Mouse (Mus musculus) thymus, adult 2 months (tissue): Measurements from ENCODE around the gene Fgf5. TPM values are rescaled to one million over a fixed set of nuclear protein-coding genes. Genes with fewer than 3 reads are reported as not detected.

Experiments used
- DNase-seq: peaks from one replicate; pipeline ENCODE4 v3.0.0; 2021
- H3K27ac ChIP-seq: fragments of 200-500 bp; 2 replicates; pipeline ENCODE4 v1.5.1; 2012; ENCODE audit warnings: low read length, control low read depth; ENCODE audit not compliant: control insufficient read depth, insufficient read depth
- H3K27me3 ChIP-seq: fragments of 200-500 bp; 2 replicates; pipeline ENCODE4 v1.6.1; 2012; ENCODE audit warnings: mild to moderate bottlenecking, low read length, moderate library complexity, mixed read lengths; ENCODE audit not compliant: control insufficient read depth, insufficient read depth
- H3K36me3 ChIP-seq: fragments of 200-500 bp; 2 replicates; pipeline ENCODE4 v1.6.1; 2012; ENCODE audit warnings: mild to moderate bottlenecking, low read length, moderate library complexity; ENCODE audit not compliant: control insufficient read depth, insufficient read depth
- H3K4me1 ChIP-seq: fragments of 200-500 bp; replicated peaks from 2 replicates; pipeline ENCODE4 v1.6.1; 2012; ENCODE audit warnings: low read length; ENCODE audit not compliant: control insufficient read depth, insufficient read depth
- H3K4me3 ChIP-seq: fragments of 200-500 bp; 2 replicates; pipeline ENCODE4 v1.5.1; 2012; ENCODE audit warnings: mild to moderate bottlenecking, low read length, control low read depth, moderate library complexity; ENCODE audit not compliant: control insufficient read depth, insufficient read depth
- CTCF ChIP-seq: fragments of 200-500 bp; IDR thresholded peaks from 2 replicates; pipeline ENCODE4 v1.5.1; 2012; ENCODE audit warnings: mild to moderate bottlenecking, control low read depth, low read length, moderate library complexity, borderline replicate concordance; ENCODE audit not compliant: control insufficient read depth, poor library complexity, insufficient read depth; ENCODE audit errors: extremely low read depth
- POLR2A ChIP-seq: fragments of 200-500 bp; IDR thresholded peaks from 2 replicates; pipeline ENCODE4 v1.6.1; 2012; ENCODE audit warnings: mild to moderate bottlenecking, low read length, control low read depth, moderate library complexity; ENCODE audit not compliant: control insufficient read depth, poor library complexity, insufficient read depth; ENCODE audit errors: extremely low read depth
- WGBS: fragments of 180-500 bp; shearing (Covaris S2); methylation state at CpG from one replicate; pipeline ENCODE4 v1.1.7; 2018; 5-methylcytosine and 5-hydroxymethylcytosine counted together
- polyA plus RNA-seq: library from polyadenylated mRNA; depleted of rRNA; stranded (reverse); fragments of >200 nt; gene quantifications from 2 replicates; pipeline ENCODE4 v1.2.3, GENCODE M21; 2012; rRNA removed

Gene Fgf5
- polyA plus RNA-seq, 1 experiment, result not detected

DNA sequence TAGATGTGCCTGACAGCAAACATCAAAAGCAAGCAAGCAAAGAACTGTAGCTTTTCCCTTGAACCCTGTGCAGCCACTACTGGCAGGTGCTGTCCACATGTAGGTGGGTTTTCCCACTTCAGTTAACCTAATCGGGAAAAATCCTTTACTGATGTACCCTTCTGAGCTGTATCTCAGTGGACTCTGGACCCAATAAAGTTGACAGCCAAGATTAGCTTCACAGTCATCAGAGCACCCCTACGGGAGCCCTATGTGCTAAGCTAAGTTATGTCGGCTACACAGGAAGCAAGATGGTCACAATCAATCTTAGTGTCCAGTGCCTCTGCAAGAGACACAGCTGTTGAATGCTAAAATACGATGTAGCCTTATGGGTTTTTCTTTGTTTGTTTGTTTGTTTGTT lies 46.1 kb downstream of the Fgf5 start:
- no peaks in the 10 kb centered on the region for H3K36me3 ChIP-seq
- H3K27ac ChIP-seq, result no peak overlapping the region
- TF ChIP-seq POLR2A (no peak), CTCF (no peak)
- H3K27me3 ChIP-seq, result no peaks in the 10 kb centered on the region
- DNase-seq, result no peak
- H3K4me1 ChIP-seq, result no peaks in the 10 kb centered on the region
- H3K4me3 ChIP-seq, result no peak overlapping the region
- WGBS, result 95% methylated on average over 4 of the region's 4 CpGs

DNA sequence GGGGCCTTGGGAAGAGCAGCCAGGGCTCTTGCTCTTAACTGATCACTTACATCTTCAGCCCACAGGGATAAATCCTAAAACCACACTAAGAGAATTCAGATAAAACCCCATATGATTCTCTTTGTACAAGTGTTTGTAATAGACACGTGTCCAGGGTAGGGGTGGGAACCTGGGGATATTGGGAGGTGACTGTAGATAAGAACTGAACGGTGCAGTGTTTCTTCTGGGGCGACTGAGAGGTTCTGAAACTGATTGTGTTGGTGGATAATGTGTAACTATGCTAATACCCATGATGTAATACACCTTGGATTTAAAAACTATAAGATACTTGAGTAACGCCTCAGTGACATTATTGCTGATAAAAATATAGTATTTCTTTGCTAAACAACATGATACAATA lies 51.7 kb downstream of the Fgf5 start:
- Histone ChIP-seq H3K36me3 (no peaks in the 10 kb centered on the region), H3K27me3 (no peaks in the 10 kb centered on the region), H3K27ac (no peak overlapping the region), H3K4me3 (no peak overlapping the region), H3K4me1 (no peaks in the 10 kb centered on the region)
- no peak for DNase-seq
- TF ChIP-seq CTCF (no peak), POLR2A (no peak)
- 85% methylated on average over 4 of the region's 4 CpGs for WGBS

DNA sequence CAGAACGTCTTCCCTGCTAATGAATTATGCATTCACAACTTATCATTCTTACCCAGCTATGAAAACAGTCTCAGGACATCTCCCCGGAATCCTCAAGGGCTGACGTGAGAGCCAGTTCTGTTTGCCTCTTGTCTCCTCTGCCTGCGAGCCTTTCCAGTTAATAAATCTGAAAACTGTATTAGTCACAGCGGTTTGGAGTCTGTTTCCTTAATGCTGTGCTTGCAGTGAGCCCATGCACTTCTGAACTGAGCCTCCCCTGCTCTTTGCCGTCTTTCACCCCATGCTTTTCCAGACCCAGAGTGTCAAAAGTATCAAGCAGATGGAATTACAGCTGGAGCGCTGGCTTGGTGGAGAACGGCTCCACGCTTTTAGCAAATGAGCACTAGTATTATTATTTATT lies 52.5 kb downstream of the Fgf5 start:
- Histone ChIP-seq H3K4me3 (no peak overlapping the region), H3K27ac (no peak overlapping the region), H3K36me3 (no peaks in the 10 kb centered on the region), H3K27me3 (no peaks in the 10 kb centered on the region), H3K4me1 (no peaks in the 10 kb centered on the region)
- WGBS, result 84% methylated on average over 9 of the region's 9 CpGs
- no peak for DNase-seq
- no peak for TF ChIP-seq POLR2A
- TF ChIP-seq CTCF, result no peak

DNA sequence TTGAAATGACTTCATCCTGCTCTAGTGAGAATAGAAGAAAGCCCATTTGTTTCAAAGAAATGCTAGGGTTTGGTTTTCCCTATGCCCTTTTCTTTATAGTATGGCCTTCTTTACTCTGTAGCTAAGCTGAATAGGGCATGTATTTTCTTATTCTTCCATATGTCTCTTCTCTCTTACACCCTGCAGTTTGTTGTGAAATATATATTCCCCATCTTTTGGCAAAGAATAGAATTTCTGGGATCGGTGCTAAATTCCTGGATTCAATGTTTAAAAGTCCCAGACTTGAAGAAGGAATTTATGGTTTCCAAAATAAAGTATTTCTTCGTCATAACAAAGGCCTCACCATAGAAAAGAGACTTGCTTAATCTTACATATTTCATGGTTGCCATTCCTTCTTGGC lies 72.6 kb downstream of the Fgf5 start:
- TF ChIP-seq CTCF, result no peak
- 84% methylated on average over 2 of the region's 2 CpGs for WGBS
- H3K27me3 ChIP-seq, result no peaks in the 10 kb centered on the region
- H3K27ac ChIP-seq, result no peak overlapping the region
- no peak overlapping the region for H3K4me3 ChIP-seq
- DNase-seq, result no peak
- H3K36me3 ChIP-seq, result no peaks in the 10 kb centered on the region
- no peaks in the 10 kb centered on the region; the same call in 1 of the 2 replicates for H3K4me1 ChIP-seq

Other genes with a start within 250 kb of the Fgf5 start
- gene Antxr2, start 223.1 kb upstream of the Fgf5 start, polyA plus RNA-seq, result 4.5 and 5.0 TPM in 2 replicates
- gene Prdm8, start 87.0 kb upstream of the Fgf5 start, polyA plus RNA-seq, result 0.09 and 0.19 TPM in 2 replicates
- not detected in 2 replicates for gene Cfap299, start 75.1 kb downstream of the Fgf5 start, polyA plus RNA-seq